15 mouse cellular contexts compared by ENCODE assay signal in the genomic region with DNA sequence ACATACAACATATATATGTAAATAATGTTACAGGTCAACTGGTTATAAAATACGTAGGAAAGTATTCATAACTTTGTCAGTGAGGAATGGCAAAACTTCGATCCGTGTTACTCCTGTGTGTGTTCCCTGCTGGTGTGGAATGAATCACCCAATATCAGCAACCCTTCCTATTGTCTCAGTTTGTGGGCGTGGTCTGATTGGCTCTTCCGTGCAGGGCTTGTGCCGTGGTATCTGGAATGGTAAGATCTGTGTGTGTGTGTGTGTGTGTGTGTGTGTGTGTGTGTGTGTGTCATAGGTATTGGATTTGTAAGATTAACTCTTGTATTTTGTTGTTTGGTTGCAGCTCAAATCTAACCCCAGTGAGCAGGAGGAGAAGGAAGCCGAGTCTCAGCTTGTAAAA. TPM values are rescaled to one million over a fixed set of nuclear protein-coding genes. Genes with fewer than 3 reads are reported as not detected.
A peak's percentile ranks its signal among the peaks of the same experiment; 100 is the strongest.
DNase-seq lines count a peak whose midpoint lies in the region.
"Had no signal": no experiment of that assay in that cellular context is flagged by ENCODE, and none has a peak within 500 bp of the region (broad histone marks: within the 10 kb centered on the region; RNA-seq: fewer than 3 reads in every experiment).

No protein-coding gene starts in this region.

- peak; percentile 52 for DNase-seq in heart, adult 11 months
- DNase-seq in heart, postnatal 25 days (ENCODE audit: low spot score), result no peak
- DNase-seq in ES-CJ7 (ENCODE audit: low read depth, low spot score) (peak; percentile 18), ZHBTc4 (ENCODE audit: low read depth, low spot score) (peak; percentile 63)
- no peak for DNase-seq in ovary, postnatal 10 days (ENCODE audit: low spot score)
- DNase-seq: adrenal gland, adult 2 months; adrenal gland, postnatal 10 days; adrenal gland, postnatal 25 days; B cell, adult 2 months; cerebellum, adult 11-12 months; cerebellum, adult 2 months; cerebellum, adult 9-10 months; cerebellum, postnatal 10 days; cerebellum, postnatal 25 days; forebrain, postnatal 0 days had no signal

- intact Hi-C loops in heart, postnatal 25 days (cut with DNase I), result no loop called here

RNA-seq across cellular contexts. Expression of gene Dnajc3, which starts 29.9 kb away (rescaled TPM):
- total RNA-seq in heart, postnatal 25 days (2021), result 10 to 100 TPM; 28.8 to 33.1 TPM

RNA-seq across cellular contexts. Expression of gene Dzip1, which starts 42.4 kb away (rescaled TPM):
- total RNA-seq in heart, postnatal 25 days (2021), result 1 to 10 TPM; 2.2 to 2.3 TPM

Comparison
In these comparisons a context has a peak if more than half of its experiments do, and no peak if none do; other contexts are left out.
1. DNase-seq: peak in heart, adult 11 months (single experiment), ES-CJ7 (single experiment) and ZHBTc4 (single experiment); none in heart, postnatal 25 days (single experiment) and ovary, postnatal 10 days (single experiment).